Mouse (Mus musculus) heart, embryonic 16.5 days (tissue): ENCODE measurements around the gene Trmt112. TPM values are rescaled to one million over a fixed set of nuclear protein-coding genes. Genes with fewer than 3 reads are reported as not detected.

ENCODE experiments used
- ATAC-seq: fragments of 200-750 bp; cut with Nextera tagmentation; replicated peaks from 2 replicates; pipeline ENCODE4 v1.8.0; 2017; ENCODE audit warnings: moderate number of reproducible peaks; ENCODE audit not compliant: insufficient read depth, low FRiP score; ENCODE audit errors: extremely low read depth
- H3K27ac ChIP-seq: fragments of 300-500 bp; sonication (generic); 2 replicates; pipeline ENCODE4 v1.5.1; 2014; ENCODE audit warnings: mild to moderate bottlenecking, low read length, control low read depth, moderate library complexity
- H3K27me3 ChIP-seq: fragments of 300-500 bp; sonication (generic); 2 replicates; pipeline ENCODE4 v1.6.1; 2014; ENCODE audit warnings: low read length, mixed read lengths; ENCODE audit not compliant: control insufficient read depth, insufficient read depth
- H3K36me3 ChIP-seq: fragments of 300-500 bp; sonication (generic); 2 replicates; pipeline ENCODE4 v1.6.1; 2014; ENCODE audit not compliant: control insufficient read depth, insufficient read depth
- H3K4me1 ChIP-seq: fragments of 300-500 bp; sonication (generic); 2 replicates; pipeline ENCODE4 v1.6.1; 2014; ENCODE audit warnings: low read length, mixed read lengths; ENCODE audit not compliant: control insufficient read depth, insufficient read depth
- H3K4me2 ChIP-seq: fragments of 300-500 bp; sonication (generic); 2 replicates; pipeline ENCODE4 v1.6.1; 2014; ENCODE audit warnings: low read depth, mild to moderate bottlenecking, control low read depth, low read length
- H3K4me3 ChIP-seq: fragments of 300-500 bp; sonication (generic); 2 replicates; pipeline ENCODE4 v1.5.1; 2014; ENCODE audit warnings: mild to moderate bottlenecking, control low read depth, low read length
- H3K9ac ChIP-seq: fragments of 300-500 bp; sonication (generic); 2 replicates; pipeline ENCODE4 v1.6.1; 2014; ENCODE audit warnings: low read length, control low read depth
- H3K9me3 ChIP-seq: fragments of 300-500 bp; sonication (generic); replicated peaks from 2 replicates; pipeline ENCODE4 v1.6.1; 2016; ENCODE audit warnings: low read length; ENCODE audit not compliant: control insufficient read depth
- WGBS: fragments of 180-500 bp; shearing (Covaris S2); extraction: QIAGEN DNeasy Blood & Tissue Kit; methylation state at CpG from one replicate; pipeline ENCODE4 v1.1.7; 2014; 5-methylcytosine and 5-hydroxymethylcytosine counted together
- polyA plus RNA-seq: library from polyadenylated mRNA; unstranded; fragments of >200 nt; fragmentation: Nextera tagmentation; extraction: Ambion mirVana; gene quantifications from 2 replicates; pipeline ENCODE4 v1.2.1, GENCODE M21; 2015

The Trmt112 gene
- polyA plus RNA-seq, 1 experiment from 2014 or later = 93.0 TPM

DNA sequence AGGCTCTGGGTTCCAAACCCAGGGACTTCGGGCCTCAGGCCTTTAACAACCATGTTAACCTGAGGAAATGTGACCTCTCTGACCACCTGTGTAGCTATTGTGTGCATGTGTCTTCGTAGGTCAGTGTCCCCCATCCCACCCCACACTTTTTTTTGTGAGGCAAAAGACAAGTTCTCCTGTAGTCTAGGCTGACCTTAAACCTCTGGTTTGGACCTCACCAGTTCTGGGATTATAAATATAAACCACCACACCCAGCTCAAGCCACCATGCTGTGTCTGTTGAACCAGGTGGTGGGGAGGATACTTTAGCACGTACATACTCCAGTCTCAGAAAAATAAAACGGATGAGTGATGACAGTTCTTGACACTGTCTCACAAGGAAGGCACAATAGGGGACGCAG, 40.5 kb downstream of the Trmt112 start:
- Histone ChIP-seq H3K9me3 (no peaks in the 10 kb centered on the region), H3K9ac (peak overlapping the region; percentile 89), H3K36me3 (0 out of 2 replicates have a peak, but pooled peaks cover 4% of the 10 kb centered on the region), H3K27ac (no peak overlapping the region; the same call in 1 of the 2 replicates), H3K4me1 (peaks cover 31% of the 10 kb centered on the region), H3K4me3 (peak overlapping the region; percentile 86), H3K27me3 (no peaks in the 10 kb centered on the region), H3K4me2 (peak overlapping the region; percentile 85)
- ATAC-seq = no peak
- WGBS = 56% methylated on average over 5 of the region's 5 CpGs

- Histone ChIP-seq H3K27me3 (no peaks in the 10 kb centered on the region), H3K27ac (peak overlapping the region; percentile 100), H3K36me3 (peaks cover 9% of the 10 kb centered on the region; the same call in 1 of the 2 replicates), H3K9ac (peak overlapping the region; percentile 89), H3K4me1 (peaks cover 37% of the 10 kb centered on the region), H3K4me3 (peak overlapping the region; percentile 86), H3K9me3 (no peaks in the 10 kb centered on the region), H3K4me2 (peak overlapping the region; percentile 85)
- under 1% methylated on average over 28 of the region's 28 CpGs for WGBS
- ATAC-seq = peak; percentile 17; the same call in 1 of the 2 replicates
Measured at GRCm38 (mm10) chr19:6950613-6951153, 41.2 kb downstream of the Trmt112 start.

- Histone ChIP-seq H3K4me3 (peak overlapping the region; percentile 86), H3K4me1 (peaks cover 41% of the 10 kb centered on the region), H3K27ac (peak overlapping the region; percentile 100), H3K9ac (peak overlapping the region; percentile 89), H3K36me3 (peaks cover 9% of the 10 kb centered on the region; the same call in 1 of the 2 replicates), H3K27me3 (no peaks in the 10 kb centered on the region), H3K9me3 (no peaks in the 10 kb centered on the region), H3K4me2 (peak overlapping the region; percentile 85)
- peak; percentile 79 for ATAC-seq
- WGBS = under 1% methylated on average over 35 of the region's 35 CpGs
Measured at GRCm38 (mm10) chr19:6951381-6951968, 42.0 kb downstream of the Trmt112 start.

DNA sequence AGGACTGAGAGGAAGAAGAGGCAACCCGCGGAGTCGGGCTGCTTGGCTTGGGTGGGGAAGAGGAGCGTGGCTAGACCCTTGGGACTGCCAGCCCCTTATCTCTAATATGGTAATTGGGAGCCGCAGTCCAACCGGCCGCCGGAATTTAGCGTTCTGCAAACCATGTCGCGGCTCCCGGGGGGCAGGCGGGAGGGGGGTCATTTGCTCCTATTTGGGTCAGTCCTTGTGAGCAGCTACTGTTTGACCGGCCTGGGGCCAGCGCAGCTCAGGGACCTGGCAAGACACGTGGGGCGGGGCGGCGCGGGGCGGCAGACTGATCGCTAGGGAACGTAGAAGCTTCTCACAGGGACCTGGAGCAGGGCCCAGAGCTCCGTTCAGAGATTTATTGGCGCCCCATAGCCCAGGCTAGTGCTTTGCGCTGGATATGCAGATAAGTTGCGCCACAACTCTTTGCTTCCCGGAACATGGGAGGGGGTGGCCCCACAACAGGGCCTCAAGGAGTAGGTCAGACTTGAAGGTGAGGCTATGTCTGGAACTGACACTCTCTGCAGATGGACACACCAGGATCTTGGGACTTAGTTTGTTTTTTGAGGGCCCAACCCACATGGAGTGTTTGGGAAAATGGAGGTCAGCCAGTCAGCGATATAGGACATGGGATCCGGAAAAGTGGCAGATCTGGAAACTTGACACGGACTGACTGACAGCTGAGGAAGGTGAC, 42.7 kb downstream of the Trmt112 start:
- no peaks in the 10 kb centered on the region for H3K9me3 ChIP-seq
- peak overlapping the region; percentile 100 for H3K27ac ChIP-seq
- WGBS = 2% methylated on average over 31 of the region's 31 CpGs
- peaks cover 10% of the 10 kb centered on the region for H3K36me3 ChIP-seq
- H3K4me2 ChIP-seq = peak overlapping the region; percentile 85
- no peaks in the 10 kb centered on the region for H3K27me3 ChIP-seq
- peak overlapping the region; percentile 89 for H3K9ac ChIP-seq
- H3K4me1 ChIP-seq = peaks cover 43% of the 10 kb centered on the region
- peak overlapping the region; percentile 86 for H3K4me3 ChIP-seq
- peak; percentile 56 for ATAC-seq

GRCm38 (mm10) chr19:6952712-6953037, 43.2 kb downstream of the Trmt112 start:
- Histone ChIP-seq H3K27me3 (no peaks in the 10 kb centered on the region), H3K9ac (peak overlapping the region; percentile 89), H3K9me3 (no peaks in the 10 kb centered on the region), H3K36me3 (peaks cover 10% of the 10 kb centered on the region), H3K4me1 (peaks cover 43% of the 10 kb centered on the region), H3K4me3 (peak overlapping the region; percentile 86), H3K4me2 (peak overlapping the region; percentile 85), H3K27ac (peak overlapping the region; percentile 100)
- WGBS = 5% methylated on average over 3 of the region's 3 CpGs
- no peak for ATAC-seq

DNA sequence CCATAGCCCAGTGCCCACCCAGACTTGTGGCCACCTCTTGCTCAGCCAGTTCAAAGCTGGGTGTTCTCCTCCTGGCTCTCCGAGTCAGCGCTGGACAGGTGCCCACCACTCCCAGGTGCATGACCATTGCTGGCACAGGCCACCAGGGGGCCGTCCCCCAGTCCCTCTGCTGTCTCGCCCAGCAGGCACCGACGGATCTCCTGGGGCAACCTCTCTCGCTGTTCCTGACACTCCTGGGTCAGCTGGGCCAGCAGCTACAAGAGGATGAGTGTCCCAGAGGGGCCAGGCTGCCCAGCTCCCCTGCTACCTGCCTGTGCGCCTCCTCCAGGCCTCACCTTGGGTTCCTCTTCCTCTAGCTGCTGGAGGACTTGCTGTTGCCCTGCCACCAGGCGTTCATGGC, 44.5 kb downstream of the Trmt112 start:
- H3K4me3 ChIP-seq = no peak overlapping the region
- H3K27me3 ChIP-seq = no peaks in the 10 kb centered on the region
- no peak overlapping the region for H3K9ac ChIP-seq
- no peak overlapping the region for H3K27ac ChIP-seq
- peaks cover 17% of the 10 kb centered on the region for H3K36me3 ChIP-seq
- no peaks in the 10 kb centered on the region for H3K9me3 ChIP-seq
- ATAC-seq = no peak
- no peak overlapping the region for H3K4me2 ChIP-seq
- WGBS = 51% methylated on average over 9 of the region's 9 CpGs
- peaks cover 43% of the 10 kb centered on the region for H3K4me1 ChIP-seq

- 52% methylated on average over 7 of the region's 7 CpGs for WGBS
- ATAC-seq = peak; percentile 8; the same call in 1 of the 2 replicates
- H3K27me3 ChIP-seq = no peaks in the 10 kb centered on the region
- H3K9ac ChIP-seq = peak overlapping the region; percentile 41; the same call in 1 of the 2 replicates
- H3K4me2 ChIP-seq = no peak overlapping the region
- peaks cover 30% of the 10 kb centered on the region for H3K36me3 ChIP-seq
- H3K9me3 ChIP-seq = no peaks in the 10 kb centered on the region
- no peak overlapping the region for H3K4me3 ChIP-seq
- H3K27ac ChIP-seq = peak overlapping the region; percentile 36; the same call in 1 of the 2 replicates
- peaks cover 37% of the 10 kb centered on the region for H3K4me1 ChIP-seq
Measured at GRCm38 (mm10) chr19:6955424-6955823, 45.9 kb downstream of the Trmt112 start.

DNA sequence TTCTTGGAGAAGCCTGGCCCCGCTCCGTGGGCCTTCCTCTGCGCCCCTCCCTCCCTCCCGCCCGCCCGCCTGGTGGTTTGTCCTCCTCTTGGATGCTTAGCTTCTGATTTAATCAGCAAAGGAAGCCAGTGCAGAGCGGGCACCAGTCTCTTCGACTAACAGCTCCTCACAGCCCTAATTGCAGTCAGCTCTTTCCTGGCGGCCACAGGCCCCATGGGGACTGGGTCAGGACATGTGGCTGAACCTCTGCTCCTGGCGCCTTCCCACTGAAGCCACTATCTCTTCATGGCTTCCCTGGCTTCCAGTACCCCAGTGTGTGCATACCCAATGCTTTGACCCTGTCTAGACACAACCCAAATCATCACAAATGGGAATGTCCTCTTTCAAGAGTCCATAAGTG, 47.0 kb downstream of the Trmt112 start:
- peaks cover 30% of the 10 kb centered on the region for H3K36me3 ChIP-seq
- 80% methylated on average over 10 of the region's 10 CpGs for WGBS
- no peak overlapping the region for H3K9ac ChIP-seq
- no peak overlapping the region for H3K4me3 ChIP-seq
- peaks cover 36% of the 10 kb centered on the region for H3K4me1 ChIP-seq
- no peak overlapping the region for H3K27ac ChIP-seq
- H3K27me3 ChIP-seq = no peaks in the 10 kb centered on the region
- no peaks in the 10 kb centered on the region for H3K9me3 ChIP-seq
- no peak overlapping the region for H3K4me2 ChIP-seq
- ATAC-seq = no peak
